Comparison of ENCODE assay signal across 20 mouse cellular contexts in genomic region chr8:4482501-4482900, GRCm38 (mm10). TPM values are rescaled to one million over a fixed set of nuclear protein-coding genes. Genes with fewer than 3 reads are reported as not detected.
A peak's percentile ranks its signal among the peaks of the same experiment; 100 is the strongest.
DNase-seq lines count a peak whose midpoint lies in the region.
"Had no signal": no experiment of that assay in that cellular context is flagged by ENCODE, and none has a peak within 500 bp of the region (broad histone marks: within the 10 kb centered on the region; RNA-seq: fewer than 3 reads in every experiment).

No protein-coding gene starts in this region.

- no peaks in the 10 kb centered on the region for H3K9me3 ChIP-seq in embryonic facial prominence, embryonic 10.5 days
- H3K9me3 ChIP-seq: embryonic facial prominence, embryonic 13.5 days; embryonic facial prominence, embryonic 15.5 days; forebrain, embryonic 10.5 days; forebrain, embryonic 12.5 days had no signal

- H3K27ac ChIP-seq in embryonic facial prominence, embryonic 10.5 days (replicated peaks): no peak overlapping the region
- H3K27ac ChIP-seq: embryonic facial prominence, embryonic 13.5 days; embryonic facial prominence, embryonic 15.5 days; forebrain, embryonic 10.5 days; forebrain, embryonic 12.5 days had no signal

- no peaks in the 10 kb centered on the region for H3K36me3 ChIP-seq in embryonic facial prominence, embryonic 10.5 days (replicated peaks)
- H3K36me3 ChIP-seq: embryonic facial prominence, embryonic 13.5 days; embryonic facial prominence, embryonic 15.5 days; forebrain, embryonic 10.5 days; forebrain, embryonic 12.5 days had no signal

- H3K27me3 ChIP-seq in embryonic facial prominence, embryonic 10.5 days (replicated peaks; ENCODE audit: low read depth, poor library complexity, severe bottlenecking): no peaks in the 10 kb centered on the region
- H3K27me3 ChIP-seq: CH12.LX; embryonic facial prominence, embryonic 13.5 days; embryonic facial prominence, embryonic 15.5 days; forebrain, embryonic 12.5 days had no signal

- no peaks in the 10 kb centered on the region for H3K4me1 ChIP-seq in embryonic facial prominence, embryonic 10.5 days
- H3K4me1 ChIP-seq: embryonic facial prominence, embryonic 13.5 days; embryonic facial prominence, embryonic 15.5 days; forebrain, embryonic 10.5 days; forebrain, embryonic 12.5 days had no signal

- WGBS in embryonic facial prominence, embryonic 10.5 days: 69% methylated on average over 4 of the region's 4 CpGs

- peak; percentile 51 for DNase-seq in heart, adult 11 months
- DNase-seq in heart, adult 9 months (ENCODE audit: low spot score in 2 of 2): no peak
- peak; percentile 50 for DNase-seq in ES-CJ7 (ENCODE audit: low read depth, low spot score)
- DNase-seq in ZHBTc4 (ENCODE audit: low read depth, low spot score): peak; percentile 57
- no peak for DNase-seq in embryonic facial prominence, embryonic 10.5 days (ENCODE audit: low spot score)
- DNase-seq: adrenal gland, adult 8-10 months; adrenal gland, postnatal 14 days; adrenal gland, postnatal 36 days; B cell, adult 2 months; cerebellum, adult 11-12 months; cerebellum, adult 2 months; cerebellum, adult 9-10 months; cerebellum, postnatal 10 days; cerebellum, postnatal 25 days had no signal

- H3K4me3 ChIP-seq in embryonic facial prominence, embryonic 10.5 days: no peak overlapping the region
- H3K4me3 ChIP-seq: embryonic facial prominence, embryonic 13.5 days; embryonic facial prominence, embryonic 15.5 days; erythroblast, embryonic 14.5 days; forebrain, embryonic 10.5 days; forebrain, embryonic 12.5 days had no signal

RNA-seq across cellular contexts. Expression of gene Cers4, which starts 10.3 kb away (rescaled TPM):
- polyA plus RNA-seq in embryonic facial prominence, embryonic 10.5 days (2016; fragmentation: Nextera tagmentation; extraction: Ambion mirVana): 9.7 and 12.1 TPM in 2 replicates
- polyA plus RNA-seq: erythroblast, embryonic 14.5 days had no signal

Comparison
In these comparisons a context has a peak if more than half of its experiments do, and no peak if none do; other contexts are left out.
1. DNase-seq: peak in heart, adult 11 months (single experiment), ES-CJ7 (single experiment) and ZHBTc4 (single experiment); none in heart, adult 9 months (0 of 2) and embryonic facial prominence, embryonic 10.5 days (single experiment).